Mouse (Mus musculus): ENCODE data around the gene Snx30.

GRCm38 (mm10) chr4:59873240-59873639 is 67.6 kb downstream of the Snx30 start:
- TF ChIP-seq POLR2A (IDR thresholded peaks at IDR 0.05; ENCODE audit: control insufficient read depth, extremely low read depth, insufficient read depth, low read length, poor library complexity) (no peak), CTCF (IDR thresholded peaks at IDR 0.05; ENCODE audit: borderline replicate concordance, control insufficient read depth, extremely low read depth, insufficient read depth, low read length, poor library complexity) (no peak)
